Mouse (Mus musculus): Measurements from ENCODE around the gene Inip. TPM values are rescaled to one million over a fixed set of nuclear protein-coding genes. Genes with fewer than 3 reads are reported as not detected.

The Inip gene
- total and polyA plus RNA-seq, 3 experiments: 24.3 to 67.1 (median 38.5) TPM

DNA sequence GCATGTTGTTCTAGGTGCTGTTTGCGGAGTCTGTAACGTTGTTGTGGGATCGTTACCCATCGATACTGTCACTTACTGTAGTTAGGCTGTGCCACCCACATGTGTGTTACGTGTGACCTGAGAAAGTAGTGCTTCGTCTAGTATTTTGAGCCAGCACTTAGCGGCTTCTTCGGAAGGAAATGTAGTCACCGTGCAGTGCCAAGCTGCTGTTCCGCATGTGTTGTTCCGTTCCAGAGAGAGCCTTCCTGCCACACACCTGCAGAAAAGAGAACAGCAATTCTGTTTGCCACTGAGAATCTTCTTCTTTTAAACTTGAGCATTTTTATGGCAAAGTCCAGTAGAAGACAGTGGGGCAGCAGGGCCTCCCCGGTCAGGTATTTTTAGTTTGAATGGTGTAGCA lies 74.9 kb downstream of the Inip start:
- Histone ChIP-seq H3K4me3 (replicated peaks in 1 of 3; ENCODE audit: low read depth in 2 of 3, low read length in 2 of 3, poor library complexity in 1 of 3) (no peak overlapping the region), H3K4me1 (ENCODE audit: control insufficient read depth in 1 of 2, insufficient read depth in 2 of 2) (peaks cover 0 to 15% of the 10 kb centered on the region in 2 experiments; a peak in 1 of 4 replicates), H3K9me3 (replicated peaks; ENCODE audit: low read length) (no peaks in the 10 kb centered on the region), H3K9ac (ENCODE audit: insufficient read depth, low read depth) (no peak overlapping the region), H3K27ac (ENCODE audit: insufficient read depth, low read depth) (no peak overlapping the region), H3K79me2 (replicated peaks; ENCODE audit: control insufficient read depth, extremely low read depth, insufficient read depth, poor library complexity, severe bottlenecking) (no peaks in the 10 kb centered on the region; the same call in 1 of the 2 replicates), H3K36me3 (replicated peaks in 1 of 2; ENCODE audit: control insufficient read depth in 1 of 2, insufficient read depth in 1 of 2, low read length in 1 of 2) (no peaks in the 10 kb centered on the region), H3K4me2 (ENCODE audit: insufficient read depth, low read depth, poor library complexity, severe bottlenecking) (no peak overlapping the region), H3K27me3 (replicated peaks) (no peaks in the 10 kb centered on the region)
- no peak for DNase-seq (ENCODE audit: extremely low read depth)
- TF ChIP-seq MAZ (IDR thresholded peaks at IDR 0.05; ENCODE audit: low read depth, low read length): no peak
- no peak for TF ChIP-seq NRF1 (IDR thresholded peaks at IDR 0.05; ENCODE audit: low read depth, low read length)
- dilution Hi-C loops (cut with MboI; ENCODE audit: extremely low pct_ligation_motif_present, extremely low pct_unique_long_range_greater_than_20kb, low sequenced_read_pairs): no loop called here
- in situ Hi-C loops (cut with MboI; ENCODE audit: low pct_ligation_motif_present, low pct_unique_long_range_greater_than_20kb, low sequenced_read_pairs): no loop called here

- TF ChIP-seq MAX (IDR thresholded peaks at IDR 0.05; ENCODE audit: low read length): no peak
- no peak for TF ChIP-seq BHLHE40 (IDR thresholded peaks at IDR 0.05; ENCODE audit: low read depth, low read length)
- TF ChIP-seq MAFK (IDR thresholded peaks at IDR 0.05; ENCODE audit: insufficient replicate concordance, low read length): no peak
- no peak for TF ChIP-seq ETS1 (conservative IDR thresholded peaks at IDR 0.05; ENCODE audit: low read depth, low read length)
- TF ChIP-seq ZC3H11A (IDR thresholded peaks at IDR 0.05; ENCODE audit: low read depth, low read length): no peak
- TF ChIP-seq ELF1 (IDR thresholded peaks at IDR 0.05; ENCODE audit: low read depth, low read length): no peak
- no peak for TF ChIP-seq ZMIZ1 (IDR thresholded peaks at IDR 0.05; ENCODE audit: low read depth, low read length)
- TF ChIP-seq MEF2A (IDR thresholded peaks at IDR 0.05; ENCODE audit: borderline replicate concordance, low read depth, low read length): no peak
- no peak for TF ChIP-seq HCFC1 (IDR thresholded peaks at IDR 0.05; ENCODE audit: low read depth, low read length)
- TF ChIP-seq RCOR1 (conservative IDR thresholded peaks at IDR 0.05; ENCODE audit: low read depth, low read length): no peak
- no peak for TF ChIP-seq IRF4 (IDR thresholded peaks at IDR 0.05; ENCODE audit: low read depth, low read length)
- H3K4me3 ChIP-seq (replicated peaks in 1 of 3; ENCODE audit: low read depth in 2 of 3, low read length in 2 of 3, poor library complexity in 1 of 3): no peak overlapping the region
- no peaks in the 10 kb centered on the region for H3K36me3 ChIP-seq (replicated peaks in 1 of 2; ENCODE audit: control insufficient read depth in 1 of 2, insufficient read depth in 1 of 2, low read length in 1 of 2)
- dilution Hi-C loops (cut with MboI; ENCODE audit: extremely low pct_ligation_motif_present, extremely low pct_unique_long_range_greater_than_20kb, low sequenced_read_pairs): no loop called here
- H3K4me2 ChIP-seq (ENCODE audit: insufficient read depth, low read depth, poor library complexity, severe bottlenecking): no peak overlapping the region
- no peak overlapping the region for H3K27ac ChIP-seq (ENCODE audit: insufficient read depth, low read depth)
- DNase-seq (ENCODE audit: extremely low read depth): no peak
- H3K27me3 ChIP-seq (replicated peaks): no peaks in the 10 kb centered on the region
- H3K9ac ChIP-seq (ENCODE audit: insufficient read depth, low read depth): no peak overlapping the region
- no peaks in the 10 kb centered on the region for H3K9me3 ChIP-seq (replicated peaks; ENCODE audit: low read length)
- peaks cover 0 to 21% of the 10 kb centered on the region in 2 experiments; a peak in 2 of 4 replicates for H3K4me1 ChIP-seq (ENCODE audit: control insufficient read depth in 1 of 2, insufficient read depth in 2 of 2)
- no peaks in the 10 kb centered on the region; the same call in 1 of the 2 replicates for H3K79me2 ChIP-seq (replicated peaks; ENCODE audit: control insufficient read depth, extremely low read depth, insufficient read depth, poor library complexity, severe bottlenecking)
- in situ Hi-C loops (cut with MboI; ENCODE audit: low pct_ligation_motif_present, low pct_unique_long_range_greater_than_20kb, low sequenced_read_pairs): no loop called here
Measured at GRCm38 (mm10) chr4:59725579-59725978, 75.8 kb downstream of the Inip start.

GRCm38 (mm10) chr4:59721811-59722210 lies 79.6 kb downstream of the Inip start:
- peaks cover 0 to 18% of the 10 kb centered on the region in 2 experiments; a peak in 3 of 4 replicates for H3K4me1 ChIP-seq (ENCODE audit: control insufficient read depth in 1 of 2, insufficient read depth in 2 of 2)
- TF ChIP-seq NELFE (IDR thresholded peaks at IDR 0.05; ENCODE audit: low read depth, low read length) (no peak), ELF1 (IDR thresholded peaks at IDR 0.05; ENCODE audit: low read depth, low read length) (no peak), CHD2 (IDR thresholded peaks at IDR 0.05; ENCODE audit: low read length) (no peak), MAFK (IDR thresholded peaks at IDR 0.05; ENCODE audit: insufficient replicate concordance, low read length) (no peak), ZKSCAN1 (IDR thresholded peaks at IDR 0.05; ENCODE audit: borderline replicate concordance, low read depth, low read length) (no peak), RCOR1 (conservative IDR thresholded peaks at IDR 0.05; ENCODE audit: low read depth, low read length) (no peak), CTCF (conservative IDR thresholded peaks at IDR 0.05 in 1 of 2, IDR thresholded peaks at IDR 0.05 in 1 of 2; ENCODE audit: low read depth in 2 of 2, low read length in 2 of 2) (no peak), SMC3 (IDR thresholded peaks at IDR 0.05; ENCODE audit: low read depth, low read length) (no peak), PAX5 (IDR thresholded peaks at IDR 0.05; ENCODE audit: low read length) (no peak), ZC3H11A (IDR thresholded peaks at IDR 0.05; ENCODE audit: low read depth, low read length) (no peak), NRF1 (IDR thresholded peaks at IDR 0.05; ENCODE audit: low read depth, low read length) (no peak), MAZ (IDR thresholded peaks at IDR 0.05; ENCODE audit: low read depth, low read length) (no peak), ZMIZ1 (IDR thresholded peaks at IDR 0.05; ENCODE audit: low read depth, low read length) (no peak), USF1 (IDR thresholded peaks at IDR 0.05; ENCODE audit: low read depth, low read length) (no peak), UBTF (IDR thresholded peaks at IDR 0.05; ENCODE audit: low read depth, low read length) (no peak)
- peak; percentile 19 for DNase-seq (ENCODE audit: extremely low read depth)
- H3K27ac ChIP-seq (ENCODE audit: insufficient read depth, low read depth): no peak overlapping the region
- H3K79me2 ChIP-seq (replicated peaks; ENCODE audit: control insufficient read depth, extremely low read depth, insufficient read depth, poor library complexity, severe bottlenecking): no peaks in the 10 kb centered on the region; the same call in 1 of the 2 replicates
- dilution Hi-C loops (cut with MboI; ENCODE audit: extremely low pct_ligation_motif_present, extremely low pct_unique_long_range_greater_than_20kb, low sequenced_read_pairs) (no loop called here), in situ Hi-C loops (cut with MboI; ENCODE audit: low pct_ligation_motif_present, low pct_unique_long_range_greater_than_20kb, low sequenced_read_pairs) (no loop called here)
- H3K9ac ChIP-seq (ENCODE audit: insufficient read depth, low read depth): no peak overlapping the region
- no peaks in the 10 kb centered on the region for H3K27me3 ChIP-seq (replicated peaks)
- no peaks in the 10 kb centered on the region for H3K9me3 ChIP-seq (replicated peaks; ENCODE audit: low read length)
- peaks cover 0 to 7% of the 10 kb centered on the region in 2 experiments for H3K36me3 ChIP-seq (replicated peaks in 1 of 2; ENCODE audit: control insufficient read depth in 1 of 2, insufficient read depth in 1 of 2, low read length in 1 of 2)
- H3K4me3 ChIP-seq (replicated peaks in 1 of 3; ENCODE audit: low read depth in 2 of 3, low read length in 2 of 3, poor library complexity in 1 of 3): no peak overlapping the region
- no peak overlapping the region for H3K4me2 ChIP-seq (ENCODE audit: insufficient read depth, low read depth, poor library complexity, severe bottlenecking)
